17 mouse cellular contexts compared by ENCODE assay signal in genomic region chr1:120132376-120132775, GRCm38 (mm10). TPM values are rescaled to one million over a fixed set of nuclear protein-coding genes. Genes with fewer than 3 reads are reported as not detected.
A peak's percentile ranks its signal among the peaks of the same experiment; 100 is the strongest.
DNase-seq lines count a peak whose midpoint lies in the region.
"Had no signal": no experiment of that assay in that cellular context is flagged by ENCODE, and none has a peak within 500 bp of the region (broad histone marks: within the 10 kb centered on the region; RNA-seq: fewer than 3 reads in every experiment).

No protein-coding gene starts in this region.

- peak; percentile 27 for DNase-seq in adrenal gland, adult 8-10 months
- DNase-seq in adrenal gland, adult 18-20 months (ENCODE audit: low spot score in 2 of 2) = no peak
- DNase-seq in layer of hippocampus, adult 18-20 months (ENCODE audit: low spot score in 2 of 2) = peak; percentile 15 to 65
- no peak for DNase-seq in layer of hippocampus, postnatal 25 days (ENCODE audit: extremely low spot score in 1 of 2, low spot score in 1 of 2)
- peak; percentile 53 for DNase-seq in right cerebral cortex, adult 18-20 months
- no peak for DNase-seq in right cerebral cortex, postnatal 25 days
- DNase-seq: adrenal gland, postnatal 10 days; B cell, adult 2 months; cerebellum, adult 11-12 months; cerebellum, adult 8-10 months; cerebellum, postnatal 10 days; cerebellum, postnatal 36 days; embryo, embryonic 11 days; gastrocnemius, adult 2 months; gastrocnemius, postnatal 14 days; heart, adult 11 months had no signal

RNA-seq across cellular contexts. Expression of gene 3110009E18Rik, which starts 11.4 kb away (rescaled TPM):
- total RNA-seq in adrenal gland, adult 8-10 months (2022) = 10 to 100 TPM in 3 of 4 experiments, 1 to 10 TPM in 1; 8.8 to 14.1 (median 11.2) TPM
- 10 to 100 TPM in 1 of 2 experiments, 1 to 10 TPM in 1; 8.6 to 10.5 TPM for total RNA-seq in adrenal gland, adult 18-20 months (2021)
- 1 to 10 TPM; 6.7 to 7.8 TPM for total RNA-seq in layer of hippocampus, adult 18-20 months (2021)
- 10 to 100 TPM in 1 of 2 experiments, 1 to 10 TPM in 1; 9.2 to 10.1 TPM for total RNA-seq in layer of hippocampus, postnatal 25 days (2021)

RNA-seq across cellular contexts. Expression of gene Dbi, which starts 11.5 kb away (rescaled TPM):
- 100 to 1,000 TPM; 667 to 804 (median 753) TPM for total RNA-seq in adrenal gland, adult 8-10 months (2022)
- total RNA-seq in adrenal gland, adult 18-20 months (2021) = 1,000 to 10,000 TPM; 1,010 to 2,386 TPM
- total RNA-seq in layer of hippocampus, adult 18-20 months (2021) = 100 to 1,000 TPM; 351 to 386 TPM
- total RNA-seq in layer of hippocampus, postnatal 25 days (2021) = 100 to 1,000 TPM; 387 to 439 TPM

RNA-seq across cellular contexts. Expression of gene Tmem37, which starts 58.5 kb away (rescaled TPM):
- total RNA-seq in adrenal gland, adult 8-10 months (2022) = 10 to 100 TPM in 2 of 4 experiments, 1 to 10 TPM in 2; 8.7 to 21.2 (median 14.5) TPM
- total RNA-seq in adrenal gland, adult 18-20 months (2021) = 10 to 100 TPM in 1 of 2 experiments, 1 to 10 TPM in 1; 8.3 to 26.7 TPM
- total RNA-seq in layer of hippocampus, adult 18-20 months (2021) = 1 to 10 TPM; 1.2 to 1.5 TPM
- total RNA-seq in layer of hippocampus, postnatal 25 days (2021) = 1 to 10 TPM in 1 of 2 experiments, under 1 TPM in 1; 0.94 to 1.1 TPM
- total RNA-seq: CH12.LX had no signal

Comparison
In these comparisons a context has a peak if more than half of its experiments do, and no peak if none do; other contexts are left out.
1. DNase-seq: peak in adrenal gland, adult 8-10 months (single experiment), layer of hippocampus, adult 18-20 months (2 of 2) and right cerebral cortex, adult 18-20 months (single experiment); none in adrenal gland, adult 18-20 months (0 of 2), layer of hippocampus, postnatal 25 days (0 of 2) and right cerebral cortex, postnatal 25 days (single experiment).